Mouse (Mus musculus) thymus, adult 2 months (tissue): ENCODE measurements around the gene Tbc1d14.

ENCODE experiments used
- CTCF ChIP-seq: fragments of 200-500 bp; IDR thresholded peaks from 2 replicates; pipeline ENCODE4 v1.5.1; 2012; ENCODE audit warnings: mild to moderate bottlenecking, control low read depth, low read length, moderate library complexity, borderline replicate concordance; ENCODE audit not compliant: control insufficient read depth, poor library complexity, insufficient read depth; ENCODE audit errors: extremely low read depth
- POLR2A ChIP-seq: fragments of 200-500 bp; IDR thresholded peaks from 2 replicates; pipeline ENCODE4 v1.6.1; 2012; ENCODE audit warnings: mild to moderate bottlenecking, low read length, control low read depth, moderate library complexity; ENCODE audit not compliant: control insufficient read depth, poor library complexity, insufficient read depth; ENCODE audit errors: extremely low read depth

- no peak for TF ChIP-seq CTCF
- no peak for TF ChIP-seq POLR2A
These were observed 99.2 kb downstream of the Tbc1d14 start for GRCm38 (mm10) chr5:36493919-36494318.
